Mouse (Mus musculus) T-cell, adult 2 months (primary cell): Measurements from ENCODE around the gene 1700024G13Rik.
"Not testable (repeated sequence)": the region's sequence is repeated elsewhere in the genome, so short reads cannot be mapped to it uniquely, and the experiment has no call there.

ENCODE experiments used
- DNase-seq: peaks from one replicate; pipeline ENCODE4 v3.0.0; 2022; ENCODE audit warnings: low spot score

Gene 1700024G13Rik

GRCm38 (mm10) chr14:32388196-32388595 is at the start of gene 1700024G13Rik:
TSS of gene 1700024G13Rik (minus strand) at chr14:32388391.
- DNase-seq, result no peak

GRCm38 (mm10) chr14:32437352-32437793 is 49.2 kb upstream of the 1700024G13Rik start:
- DNase-seq, result no peak

GRCm38 (mm10) chr14:32429030-32429602 is 40.9 kb upstream of the 1700024G13Rik start:
- DNase-seq, result no peak

GRCm38 (mm10) chr14:32423946-32424345 is 35.8 kb upstream of the 1700024G13Rik start:
- no peak for DNase-seq

- DNase-seq, result no peak
Measured at GRCm38 (mm10) chr14:32418747-32419146, 30.6 kb upstream of the 1700024G13Rik start.

- no peak for DNase-seq
Measured at GRCm38 (mm10) chr14:32412075-32412474, 23.9 kb upstream of the 1700024G13Rik start.

GRCm38 (mm10) chr14:32410084-32410483 is 21.9 kb upstream of the 1700024G13Rik start:
- no peak for DNase-seq

GRCm38 (mm10) chr14:32405399-32405798 is 17.2 kb upstream of the 1700024G13Rik start:
- DNase-seq, result not testable (repeated sequence)

- DNase-seq, result no peak
Measured at GRCm38 (mm10) chr14:32381619-32382018, 6.6 kb downstream of the 1700024G13Rik start.

- DNase-seq, result no peak
Measured at GRCm38 (mm10) chr14:32381066-32381465, 7.1 kb downstream of the 1700024G13Rik start.

GRCm38 (mm10) chr14:32380099-32380480 is 8.1 kb downstream of the 1700024G13Rik start:
- DNase-seq, result no peak

GRCm38 (mm10) chr14:32379395-32380098 is 8.6 kb downstream of the 1700024G13Rik start:
- no peak for DNase-seq

GRCm38 (mm10) chr14:32372510-32372909 is 15.7 kb downstream of the 1700024G13Rik start:
- DNase-seq, result no peak

- DNase-seq, result no peak
Measured at GRCm38 (mm10) chr14:32369756-32370155, 18.4 kb downstream of the 1700024G13Rik start.

- no peak for DNase-seq
Measured at GRCm38 (mm10) chr14:32364359-32364758, 23.8 kb downstream of the 1700024G13Rik start.

GRCm38 (mm10) chr14:32351181-32351920 is 36.8 kb downstream of the 1700024G13Rik start:
- not testable (repeated sequence) for DNase-seq

- no peak for DNase-seq
Measured at GRCm38 (mm10) chr14:32347307-32347706, 40.9 kb downstream of the 1700024G13Rik start.

GRCm38 (mm10) chr14:32344694-32345093 is 43.5 kb downstream of the 1700024G13Rik start:
- DNase-seq, result no peak

- DNase-seq, result no peak
Measured at GRCm38 (mm10) chr14:32344176-32344575, 44.0 kb downstream of the 1700024G13Rik start.

GRCm38 (mm10) chr14:32341823-32342222 is 46.4 kb downstream of the 1700024G13Rik start:
- no peak for DNase-seq

GRCm38 (mm10) chr14:32336547-32336946 is 51.6 kb downstream of the 1700024G13Rik start:
- no peak for DNase-seq

- no peak for DNase-seq
Measured at GRCm38 (mm10) chr14:32336021-32336420, 52.2 kb downstream of the 1700024G13Rik start.
